Mouse (Mus musculus): Measurements from ENCODE around the gene Cradd. TPM values are rescaled to one million over a fixed set of nuclear protein-coding genes. Genes with fewer than 3 reads are reported as not detected.

Gene Cradd
- total RNA-seq, 2 experiments from 2014 or later: 10.5 to 12.0 TPM

- intact Hi-C loops (cut with DNase I; ENCODE audit: low total_unique reads): no loop called here
- DNase-seq: no peak
Measured at GRCm38 (mm10) chr10:95337589-95337988, 13.7 kb upstream of the Cradd start.

GRCm38 (mm10) chr10:95336781-95337544, 13.0 kb upstream of the Cradd start:
- no peak for DNase-seq
- intact Hi-C loops (cut with DNase I; ENCODE audit: low total_unique reads): no loop called here

- intact Hi-C loops (cut with DNase I; ENCODE audit: low total_unique reads): no loop called here
- DNase-seq: no peak
Measured at GRCm38 (mm10) chr10:95334826-95335225, 10.9 kb upstream of the Cradd start.

GRCm38 (mm10) chr10:95332596-95332995, 8.7 kb upstream of the Cradd start:
- intact Hi-C loops (cut with DNase I; ENCODE audit: low total_unique reads): no loop called here

GRCm38 (mm10) chr10:95330375-95331363, 6.7 kb upstream of the Cradd start:
- intact Hi-C loops (cut with DNase I; ENCODE audit: low total_unique reads): no loop called here
- DNase-seq: no peak

More at GRCm38 (mm10) chr10:95332596-95332995, 8.7 kb upstream of the Cradd start:
- DNase-seq: no peak

GRCm38 (mm10) chr10:95329884-95330283, 6.0 kb upstream of the Cradd start:
- DNase-seq: no peak
- intact Hi-C loops (cut with DNase I; ENCODE audit: low total_unique reads): no loop called here

GRCm38 (mm10) chr10:95324278-95324631, 322 bp upstream of the Cradd start:
- intact Hi-C loops (cut with DNase I; ENCODE audit: low total_unique reads): loop anchor here (5.0 kb wide), 1 partner anchor 327 kb away; no protein-coding TSS in a partner anchor
- no peak for DNase-seq

- peak; percentile 83 for DNase-seq
- intact Hi-C loops (cut with DNase I; ENCODE audit: low total_unique reads): loop anchor here (5.0 kb wide), 1 partner anchor 325 kb away; no protein-coding TSS in a partner anchor
Measured at GRCm38 (mm10) chr10:95322076-95323070, 1.6 kb downstream of the Cradd start.

GRCm38 (mm10) chr10:95319001-95319400, 4.9 kb downstream of the Cradd start:
- DNase-seq: no peak
- intact Hi-C loops (cut with DNase I; ENCODE audit: low total_unique reads): loop anchor here (5.0 kb wide), 2 partner anchors 52 to 98 kb away; partner anchors contain the start of gene Socs2

GRCm38 (mm10) chr10:95318392-95318708, 5.6 kb downstream of the Cradd start:
- peak; percentile 42 for DNase-seq
- intact Hi-C loops (cut with DNase I; ENCODE audit: low total_unique reads): loop anchor here (5.0 kb wide), 2 partner anchors 51 to 99 kb away; partner anchors contain the start of gene Socs2

- intact Hi-C loops (cut with DNase I; ENCODE audit: low total_unique reads): loop anchor here (5.0 kb wide), 2 partner anchors 50 to 100 kb away; partner anchors contain the start of gene Socs2
Measured at GRCm38 (mm10) chr10:95317581-95318391, 6.1 kb downstream of the Cradd start.

GRCm38 (mm10) chr10:95317091-95317490, 6.8 kb downstream of the Cradd start:
- intact Hi-C loops (cut with DNase I; ENCODE audit: low total_unique reads): loop anchor here (5.0 kb wide), 2 partner anchors 50 to 100 kb away; partner anchors contain the start of gene Socs2

More at GRCm38 (mm10) chr10:95317581-95318391, 6.1 kb downstream of the Cradd start:
- DNase-seq: peak; percentile 64

GRCm38 (mm10) chr10:95316675-95317074, 7.3 kb downstream of the Cradd start:
- intact Hi-C loops (cut with DNase I; ENCODE audit: low total_unique reads): loop anchor here (5.0 kb wide), 2 partner anchors 49 to 101 kb away; partner anchors contain the start of gene Socs2
- DNase-seq: no peak

More at GRCm38 (mm10) chr10:95317091-95317490, 6.8 kb downstream of the Cradd start:
- DNase-seq: no peak

- intact Hi-C loops (cut with DNase I; ENCODE audit: low total_unique reads): loop anchor here (5.0 kb wide), 2 partner anchors 49 to 101 kb away; partner anchors contain the start of gene Socs2
- DNase-seq: no peak
Measured at GRCm38 (mm10) chr10:95315801-95316474, 8.0 kb downstream of the Cradd start.

GRCm38 (mm10) chr10:95315321-95315720, 8.6 kb downstream of the Cradd start:
- DNase-seq: no peak

GRCm38 (mm10) chr10:95314019-95314418, 9.9 kb downstream of the Cradd start:
- DNase-seq: no peak
- intact Hi-C loops (cut with DNase I; ENCODE audit: low total_unique reads): no loop called here

More at GRCm38 (mm10) chr10:95315321-95315720, 8.6 kb downstream of the Cradd start:
- intact Hi-C loops (cut with DNase I; ENCODE audit: low total_unique reads): loop anchor here (5.0 kb wide), 2 partner anchors 48 to 102 kb away; partner anchors contain the start of gene Socs2

GRCm38 (mm10) chr10:95313524-95313923, 10.4 kb downstream of the Cradd start:
- intact Hi-C loops (cut with DNase I; ENCODE audit: low total_unique reads): no loop called here
- no peak for DNase-seq
